Mouse (Mus musculus): ENCODE results near the gene Tnfsf13.

DNA sequence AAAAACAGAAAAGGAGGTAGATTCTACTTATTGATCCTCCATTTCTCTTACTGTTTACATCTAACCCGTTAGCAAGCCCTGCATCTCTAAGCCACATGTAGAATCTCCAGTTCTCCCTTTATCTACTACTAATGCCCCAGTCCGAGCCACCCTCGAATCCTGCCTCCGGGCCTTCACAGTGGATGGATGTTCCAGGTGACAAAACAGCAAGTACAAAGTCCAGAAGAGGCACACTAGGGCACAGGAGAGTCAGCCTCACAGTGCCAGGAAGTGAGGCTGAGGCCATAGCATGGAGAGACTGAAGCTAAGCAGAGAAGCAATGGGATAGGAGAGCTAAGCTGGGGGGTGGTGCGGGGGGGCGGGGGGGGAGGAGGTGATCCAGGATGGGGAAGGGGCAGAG, 7.3 kb upstream of the Tnfsf13 start:
- TF ChIP-seq POLR2A (IDR thresholded peaks at IDR 0.05; ENCODE audit: low read depth, low read length) (no peak; the same call in 1 of the 2 replicates), CTCF (IDR thresholded peaks at IDR 0.05; ENCODE audit: extremely low read depth, insufficient read length, insufficient replicate concordance, low read depth, low read length) (no peak)

All from small intestine, adult 2 months (tissue).